Mouse (Mus musculus) lung, embryonic 16.5 days (tissue): ENCODE data around the gene Olah. TPM values are rescaled to one million over a fixed set of nuclear protein-coding genes. Genes with fewer than 3 reads are reported as not detected.
A peak's percentile ranks its signal among the peaks of the same experiment; 100 is the strongest.

ENCODE experiments used
- ATAC-seq: fragments of 200-750 bp; cut with Nextera tagmentation; 2 replicates; pipeline ENCODE4 v1.8.0; 2017; ENCODE audit warnings: low read depth, mild to moderate bottlenecking, moderate library complexity
- H3K27ac ChIP-seq: fragments of 300-500 bp; sonication (generic); 2 replicates; pipeline ENCODE4 v1.5.1; 2014; ENCODE audit warnings: mild to moderate bottlenecking, control low read depth, low read length
- H3K27me3 ChIP-seq: fragments of 300-500 bp; sonication (generic); 2 replicates; pipeline ENCODE4 v1.6.1; 2014; ENCODE audit warnings: low read depth, low read length, mixed read lengths; ENCODE audit not compliant: control insufficient read depth, insufficient read depth
- H3K36me3 ChIP-seq: fragments of 300-500 bp; sonication (generic); 2 replicates; pipeline ENCODE4 v1.6.1; 2014; ENCODE audit warnings: low read length; ENCODE audit not compliant: control insufficient read depth, insufficient read depth
- H3K4me1 ChIP-seq: fragments of 300-500 bp; sonication (generic); replicated peaks from 2 replicates; pipeline ENCODE4 v1.6.1; 2014; ENCODE audit warnings: low read length, mixed read lengths; ENCODE audit not compliant: control insufficient read depth, insufficient read depth
- H3K4me2 ChIP-seq: fragments of 300-500 bp; sonication (generic); 2 replicates; pipeline ENCODE4 v1.6.1; 2014; ENCODE audit warnings: low read depth, low read length, control low read depth
- H3K4me3 ChIP-seq: fragments of 300-500 bp; sonication (generic); 2 replicates; pipeline ENCODE4 v1.5.1; 2014; ENCODE audit warnings: mild to moderate bottlenecking, low read length, control low read depth
- H3K9ac ChIP-seq: fragments of 300-500 bp; sonication (generic); 2 replicates; pipeline ENCODE4 v1.6.1; 2014; ENCODE audit warnings: low read length, control low read depth
- H3K9me3 ChIP-seq: fragments of 300-500 bp; sonication (generic); 2 replicates; pipeline ENCODE4 v1.6.1; 2016; ENCODE audit warnings: low read length; ENCODE audit not compliant: control insufficient read depth
- WGBS: fragments of 180-500 bp; shearing (Covaris S2); extraction: QIAGEN DNeasy Blood & Tissue Kit; methylation state at CpG from one replicate; pipeline ENCODE4 v1.1.7; 2014; 5-methylcytosine and 5-hydroxymethylcytosine counted together
- polyA plus RNA-seq: library from polyadenylated mRNA; unstranded; fragments of >200 nt; fragmentation: Nextera tagmentation; extraction: Ambion mirVana; gene quantifications from 2 replicates; pipeline ENCODE4 v1.2.1, GENCODE M21; 2015

Gene Olah
- polyA plus RNA-seq, 1 experiment from 2014 or later: not detected

DNA sequence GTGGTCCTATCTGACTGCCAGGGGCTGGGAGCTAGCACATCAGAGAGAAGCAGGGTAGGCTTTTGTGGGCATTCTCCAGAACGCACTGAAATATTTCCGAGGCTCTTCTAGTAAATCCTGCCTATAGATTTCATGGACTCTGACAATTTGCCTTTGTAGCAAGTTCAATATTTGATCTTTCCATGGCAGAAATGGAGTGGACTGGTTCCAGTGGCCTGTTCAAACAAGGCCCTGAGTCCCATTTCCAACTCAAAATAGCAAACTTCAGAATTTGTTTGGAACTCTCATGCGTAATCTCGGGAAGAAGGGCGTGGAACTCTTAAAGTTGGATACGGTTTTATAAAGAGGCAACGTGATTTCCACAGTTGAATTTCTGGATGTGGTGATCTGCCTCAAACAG lies 101.2 kb downstream of the Olah start:
- H3K36me3 ChIP-seq: no peaks in the 10 kb centered on the region; the same call in 1 of the 2 replicates
- H3K27ac ChIP-seq: peak overlapping the region; percentile 53
- WGBS: 61% methylated on average over 7 of the region's 7 CpGs
- H3K4me2 ChIP-seq: no peak overlapping the region
- peak; percentile 49; the same call in 1 of the 2 replicates for ATAC-seq
- H3K27me3 ChIP-seq: no peaks in the 10 kb centered on the region
- H3K9me3 ChIP-seq: no peaks in the 10 kb centered on the region
- H3K9ac ChIP-seq: no peak overlapping the region
- H3K4me3 ChIP-seq: no peak overlapping the region
- H3K4me1 ChIP-seq: no peaks in the 10 kb centered on the region

DNA sequence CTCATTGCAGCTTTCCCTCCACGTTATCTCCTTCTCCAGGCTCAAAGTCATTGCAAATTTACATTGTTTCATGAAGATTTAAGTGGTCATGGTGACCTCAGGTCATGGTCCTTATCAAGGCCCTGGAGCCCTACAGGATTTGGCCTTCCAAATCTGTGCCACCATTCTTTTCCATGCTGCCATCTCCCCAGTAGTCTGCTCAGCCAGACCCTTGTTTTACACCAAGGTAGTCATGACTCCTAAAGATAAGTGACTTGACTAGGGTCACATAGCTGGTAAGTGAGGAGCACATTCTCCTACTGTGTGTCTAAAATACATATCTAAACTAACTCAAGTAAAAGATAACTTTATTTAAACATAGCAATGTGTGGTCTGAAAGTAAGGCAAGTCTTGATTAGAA lies 104.8 kb downstream of the Olah start:
- Histone ChIP-seq H3K27me3 (no peaks in the 10 kb centered on the region), H3K4me1 (no peaks in the 10 kb centered on the region), H3K9me3 (no peaks in the 10 kb centered on the region), H3K4me2 (no peak overlapping the region), H3K36me3 (no peaks in the 10 kb centered on the region), H3K9ac (no peak overlapping the region), H3K4me3 (no peak overlapping the region), H3K27ac (no peak overlapping the region)
- 62% methylated on average over 1 of the region's 1 CpGs for WGBS
- no peak for ATAC-seq

Other genes starting within 250 kb of the Olah start
- gene Nmt2, start 113.0 kb downstream of the Olah start, polyA plus RNA-seq: 38.8 and 42.5 TPM in 2 replicates
- gene Rpp38, start 64.6 kb downstream of the Olah start, polyA plus RNA-seq: 16.2 and 17.6 TPM in 2 replicates
- gene Acbd7, start 61.0 kb downstream of the Olah start, polyA plus RNA-seq: 1.3 and 2.3 TPM in 2 replicates
- 30.4 and 34.8 TPM in 2 replicates for gene Meig1, start 25.4 kb upstream of the Olah start, polyA plus RNA-seq
- gene Dclre1c, start 26.9 kb upstream of the Olah start, polyA plus RNA-seq: 6.6 and 7.3 TPM in 2 replicates
- 10.8 and 13.5 TPM in 2 replicates for gene Suv39h2, start 77.8 kb upstream of the Olah start, polyA plus RNA-seq
- 5.1 and 5.2 TPM in 2 replicates for gene Gm45902, start 115.6 kb upstream of the Olah start, polyA plus RNA-seq
- 98.6 and 107 TPM in 2 replicates for gene Hspa14, start 115.6 kb upstream of the Olah start, polyA plus RNA-seq
- gene Cdnf, start 115.8 kb upstream of the Olah start, polyA plus RNA-seq: 0.18 and 0.25 TPM in 2 replicates
- 29.7 and 33.3 TPM in 2 replicates for gene Fam107b, start 173.3 kb upstream of the Olah start, polyA plus RNA-seq